Mouse (Mus musculus) neural tube, embryonic 14.5 days (tissue): ENCODE results near the gene Nup37. TPM values are rescaled to one million over a fixed set of nuclear protein-coding genes. Genes with fewer than 3 reads are reported as not detected.

Experiments
- ATAC-seq: fragments of 200-750 bp; cut with Nextera tagmentation; 2 replicates; pipeline ENCODE4 v1.8.0; 2017; ENCODE audit warnings: low read depth, mild to moderate bottlenecking, moderate TSS enrichment, moderate library complexity
- H3K27ac ChIP-seq: fragments of 300-500 bp; sonication (generic); 2 replicates; pipeline ENCODE4 v1.5.1; 2014; ENCODE audit warnings: low read depth, mild to moderate bottlenecking, control low read depth, low read length, moderate library complexity, mixed read lengths
- H3K27me3 ChIP-seq: fragments of 300-500 bp; sonication (generic); 2 replicates; pipeline ENCODE4 v1.6.1; 2014; ENCODE audit warnings: low read length; ENCODE audit not compliant: control insufficient read depth, insufficient read depth
- H3K36me3 ChIP-seq: fragments of 300-500 bp; sonication (generic); 2 replicates; pipeline ENCODE4 v1.6.1; 2014; ENCODE audit warnings: low read length, mixed read lengths; ENCODE audit not compliant: control insufficient read depth, insufficient read depth
- H3K4me1 ChIP-seq: fragments of 300-500 bp; sonication (generic); 2 replicates; pipeline ENCODE4 v1.6.1; 2014; ENCODE audit warnings: low read length; ENCODE audit not compliant: control insufficient read depth, insufficient read depth
- H3K4me2 ChIP-seq: fragments of 300-500 bp; sonication (generic); 2 replicates; pipeline ENCODE4 v1.6.1; 2014; ENCODE audit warnings: mild to moderate bottlenecking, low read depth, low read length, control low read depth
- H3K4me3 ChIP-seq: fragments of 300-500 bp; sonication (generic); 2 replicates; pipeline ENCODE4 v1.5.1; 2014; ENCODE audit warnings: low read depth, low read length, control low read depth, mixed read lengths
- H3K9ac ChIP-seq: fragments of 300-500 bp; sonication (generic); replicated peaks from 2 replicates; pipeline ENCODE4 v1.6.1; 2014; ENCODE audit warnings: low read depth, mild to moderate bottlenecking, control low read depth, low read length, mixed read lengths
- H3K9me3 ChIP-seq: fragments of 300-500 bp; sonication (generic); 2 replicates; pipeline ENCODE4 v1.6.1; 2016; ENCODE audit warnings: low read length; ENCODE audit not compliant: control insufficient read depth
- WGBS: fragments of 180-500 bp; shearing (Covaris S2); extraction: QIAGEN DNeasy Blood & Tissue Kit; methylation state at CpG from one replicate; pipeline ENCODE4 v1.1.7; 2014; 5-methylcytosine and 5-hydroxymethylcytosine counted together
- polyA plus RNA-seq: library from polyadenylated mRNA; unstranded; fragments of >200 nt; fragmentation: Nextera tagmentation; extraction: Ambion mirVana; gene quantifications from 2 replicates; pipeline ENCODE4 v1.2.1, GENCODE M21; 2014

Gene Nup37
- polyA plus RNA-seq, 1 experiment from 2014 or later: 23.6 TPM

DNA sequence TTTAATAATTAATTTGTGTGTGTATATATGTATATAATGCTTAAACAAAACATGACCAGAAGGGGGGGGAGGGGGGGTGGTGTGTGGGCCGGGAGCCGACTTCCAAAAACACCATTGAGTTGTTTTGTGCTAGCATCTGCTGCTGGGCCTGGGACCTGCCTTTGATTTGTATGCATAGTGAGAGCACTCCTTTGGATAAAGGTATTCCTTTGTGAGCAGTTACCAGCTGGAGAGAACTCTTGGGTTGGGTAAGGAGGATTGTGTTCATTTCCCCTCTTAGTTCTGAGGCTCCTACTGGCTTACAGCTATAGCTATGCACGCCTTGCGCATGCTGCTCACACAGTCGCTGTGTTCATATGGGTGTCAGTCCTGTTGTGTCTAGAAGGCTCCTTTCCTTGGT is 15.9 kb downstream of the Nup37 start:
- no peak for ATAC-seq

DNA sequence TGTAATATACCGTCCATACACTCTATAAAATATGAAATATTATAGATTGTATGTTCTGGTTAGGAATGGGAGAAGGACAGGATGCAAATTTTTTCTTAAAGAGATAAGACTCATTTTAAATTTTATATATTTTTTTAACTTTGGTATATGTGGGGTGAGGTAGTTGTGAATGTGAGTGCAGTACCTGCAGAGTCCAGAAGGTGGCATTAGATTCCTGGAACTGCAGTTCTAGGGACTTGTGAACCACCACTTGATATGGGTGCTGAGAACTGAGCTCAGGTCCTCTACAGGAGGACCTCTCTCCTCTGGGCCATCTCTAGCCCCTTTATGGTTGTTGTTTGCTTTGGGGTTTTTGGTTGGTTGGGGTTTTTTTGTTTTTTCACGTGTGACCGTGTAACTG is 19.4 kb downstream of the Nup37 start:
- H3K9ac ChIP-seq: no peak overlapping the region
- no peaks in the 10 kb centered on the region for H3K9me3 ChIP-seq
- no peak overlapping the region for H3K27ac ChIP-seq
- H3K27me3 ChIP-seq: no peaks in the 10 kb centered on the region
- no peak overlapping the region for H3K4me3 ChIP-seq
- WGBS: 96% methylated on average over 3 of the region's 3 CpGs
- ATAC-seq: no peak
- H3K4me2 ChIP-seq: no peak overlapping the region
- H3K36me3 ChIP-seq: peaks cover 1% of the 10 kb centered on the region; the same call in 1 of the 2 replicates
- no peaks in the 10 kb centered on the region for H3K4me1 ChIP-seq

More for the DNA sequence above, 15.9 kb downstream of the Nup37 start:
- H3K4me2 ChIP-seq: no peak overlapping the region
- H3K9me3 ChIP-seq: no peaks in the 10 kb centered on the region
- no peak overlapping the region for H3K9ac ChIP-seq
- H3K27me3 ChIP-seq: no peaks in the 10 kb centered on the region
- H3K27ac ChIP-seq: no peak overlapping the region
- peaks cover 3% of the 10 kb centered on the region; the same call in 1 of the 2 replicates for H3K36me3 ChIP-seq
- WGBS: 85% methylated on average over 5 of the region's 5 CpGs
- H3K4me1 ChIP-seq: no peaks in the 10 kb centered on the region
- no peak overlapping the region for H3K4me3 ChIP-seq

DNA sequence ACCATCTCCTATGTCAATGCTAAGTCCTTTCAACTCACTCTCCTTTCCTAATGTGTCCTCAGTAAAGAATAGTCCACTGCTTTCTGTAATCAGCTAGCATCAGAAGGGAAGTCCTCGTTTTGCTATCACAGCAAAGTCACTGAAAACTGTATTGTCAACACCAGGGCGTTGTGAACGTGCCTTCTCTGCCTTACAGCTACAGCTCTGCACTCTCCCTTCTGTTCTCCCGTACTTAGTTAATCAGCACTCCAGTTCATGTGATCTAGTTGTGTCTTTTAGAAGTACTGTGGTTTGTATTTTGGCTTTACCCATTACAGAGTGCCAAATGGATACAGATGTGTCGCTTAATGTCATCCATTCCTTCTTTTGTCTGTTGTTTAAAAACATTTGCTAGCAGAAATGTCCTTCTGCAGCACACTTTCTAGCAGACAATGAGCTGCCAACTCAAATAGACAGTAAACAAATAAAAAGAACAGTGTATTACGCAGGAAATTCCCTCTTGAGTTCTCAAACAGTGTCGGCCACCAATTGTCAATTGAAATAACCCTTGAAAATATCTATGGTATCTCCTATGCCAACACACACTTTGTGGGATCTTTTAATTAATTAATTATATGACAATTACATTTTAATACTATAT is 20.8 kb downstream of the Nup37 start:
- no peak for ATAC-seq
- H3K27me3 ChIP-seq: no peaks in the 10 kb centered on the region
- no peak overlapping the region for H3K27ac ChIP-seq
- no peak overlapping the region for H3K9ac ChIP-seq
- H3K4me2 ChIP-seq: no peak overlapping the region
- 87% methylated on average over 7 of the region's 7 CpGs for WGBS
- H3K36me3 ChIP-seq: no peaks in the 10 kb centered on the region
- no peak overlapping the region for H3K4me3 ChIP-seq
- no peaks in the 10 kb centered on the region for H3K9me3 ChIP-seq
- H3K4me1 ChIP-seq: no peaks in the 10 kb centered on the region

DNA sequence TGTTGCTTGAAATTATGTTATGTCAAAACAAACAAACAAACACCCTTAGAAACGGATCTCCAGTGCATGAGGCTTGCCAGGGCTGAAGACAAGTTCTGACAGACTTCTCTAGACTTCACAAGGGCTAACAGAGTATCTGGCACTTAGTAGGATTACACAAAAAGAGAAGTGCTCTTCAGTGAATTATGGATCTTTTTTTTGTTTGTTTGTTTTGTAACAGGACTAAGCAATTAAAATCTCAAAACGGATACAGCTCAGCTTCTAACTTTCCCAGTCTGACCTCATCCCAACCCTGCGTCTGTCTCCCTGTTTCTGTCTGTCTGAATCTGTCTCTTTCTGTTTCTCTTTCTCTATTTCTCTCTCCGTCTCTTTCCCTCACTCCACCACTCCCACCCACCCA is 53.7 kb downstream of the Nup37 start:
- H3K9ac ChIP-seq: no peak overlapping the region; the same call in 1 of the 2 replicates
- no peak overlapping the region for H3K27ac ChIP-seq
- peaks cover 3% of the 10 kb centered on the region; the same call in 1 of the 2 replicates for H3K4me1 ChIP-seq
- WGBS: 20% methylated on average over 4 of the region's 4 CpGs
- no peaks in the 10 kb centered on the region for H3K36me3 ChIP-seq
- H3K4me3 ChIP-seq: no peak overlapping the region; the same call in 1 of the 2 replicates
- H3K27me3 ChIP-seq: no peaks in the 10 kb centered on the region
- peak overlapping the region; percentile 63; the same call in 1 of the 2 replicates for H3K4me2 ChIP-seq
- peak; percentile 44 for ATAC-seq
- no peaks in the 10 kb centered on the region for H3K9me3 ChIP-seq

DNA sequence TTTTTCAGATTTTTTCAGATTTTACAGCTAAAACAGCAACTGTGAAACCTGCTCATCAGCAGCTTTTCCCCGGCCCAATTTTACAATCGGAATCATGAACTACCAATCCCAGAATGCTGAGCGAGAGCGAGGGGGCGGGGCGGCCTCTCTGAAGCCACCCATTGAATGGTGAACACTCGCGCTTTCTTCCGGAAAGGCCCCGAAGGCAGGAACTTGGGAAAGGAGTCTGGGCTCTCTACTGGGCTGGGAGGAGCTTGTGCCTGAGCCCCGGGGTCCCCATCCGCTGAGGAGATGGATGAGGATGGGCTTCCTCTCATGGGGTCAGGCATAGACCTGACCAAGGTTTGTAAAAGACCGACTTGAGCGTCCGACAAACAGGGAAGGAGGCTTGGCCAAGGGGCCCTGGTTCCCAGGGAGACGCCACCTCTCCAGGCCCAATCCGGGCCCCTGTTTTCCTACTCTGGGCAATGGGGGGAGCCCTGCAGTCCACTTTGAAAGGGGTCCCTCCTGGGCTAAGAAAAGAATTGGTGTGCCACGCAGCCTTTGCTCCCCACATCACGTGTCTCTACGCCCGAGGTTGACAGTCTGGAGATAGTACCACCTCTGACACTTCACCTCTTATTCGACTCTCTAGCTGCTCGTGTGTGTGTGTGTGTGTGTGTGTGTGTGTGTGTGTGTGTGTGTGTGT is 54.3 kb downstream of the Nup37 start, which contains the start of gene Washc3:
Gene Washc3 (plus strand): TSS at position 143 of the 688 bp plus-strand sequence.
- Histone ChIP-seq H3K9ac (peak within 1 kb of the TSS; percentile 62), H3K27me3 (no peaks in the 10 kb centered on the region), H3K4me1 (peaks cover 3% of the 10 kb centered on the region; the same call in 1 of the 2 replicates), H3K36me3 (no peaks in the 10 kb centered on the region), H3K27ac (peak within 1 kb of the TSS; percentile 76), H3K4me3 (peak within 1 kb of the TSS; percentile 60), H3K9me3 (no peaks in the 10 kb centered on the region), H3K4me2 (peak within 1 kb of the TSS; percentile 63)
- ATAC-seq: peak; percentile 100
- 3% methylated on average over 23 of the region's 23 CpGs for WGBS

DNA sequence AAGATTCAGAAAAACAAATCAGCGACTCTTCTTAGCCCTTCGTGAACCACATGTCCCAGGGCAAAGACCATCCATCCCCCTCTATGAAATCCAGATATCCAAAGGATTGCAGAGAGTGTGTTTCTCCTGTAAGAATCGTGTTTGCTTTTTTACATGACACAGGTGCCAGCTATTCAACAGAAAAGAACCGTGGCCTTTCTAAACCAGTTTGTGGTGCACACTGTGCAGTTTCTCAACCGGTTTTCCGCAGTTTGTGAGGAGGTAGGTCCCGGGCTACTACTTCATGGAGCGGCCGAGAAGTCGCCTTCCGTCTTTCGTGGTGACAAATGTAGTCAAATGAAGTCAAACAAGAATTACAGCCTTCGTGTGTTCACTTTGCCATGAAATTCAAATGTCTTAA is 54.9 kb downstream of the Nup37 start:
- 76% methylated on average over 13 of the region's 13 CpGs for WGBS
- peaks cover 3% of the 10 kb centered on the region; the same call in 1 of the 2 replicates for H3K4me1 ChIP-seq

DNA sequence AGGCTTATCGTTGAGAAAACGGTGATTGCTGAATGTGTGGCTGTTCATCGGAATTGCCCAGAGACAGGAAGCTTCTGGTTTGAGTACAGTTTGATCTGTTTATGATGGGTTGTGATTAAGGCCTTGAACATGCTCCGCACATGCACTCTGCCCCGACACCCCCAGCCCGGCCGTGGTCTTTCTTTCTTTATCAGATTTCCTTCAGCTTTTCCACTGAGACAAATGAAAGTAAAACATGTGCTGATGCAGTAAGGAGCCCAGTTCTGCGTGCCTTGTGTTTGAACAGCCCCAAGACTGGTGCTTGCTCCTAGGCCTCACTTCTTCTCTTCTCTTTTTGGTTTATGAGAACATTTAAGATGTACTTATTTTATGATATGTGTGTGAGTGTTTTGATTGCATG is 55.8 kb downstream of the Nup37 start:
- WGBS: 96% methylated on average over 8 of the region's 8 CpGs
- Histone ChIP-seq H3K4me2 (no peak overlapping the region), H3K27ac (no peak overlapping the region), H3K4me3 (no peak overlapping the region), H3K9ac (no peak overlapping the region), H3K9me3 (no peaks in the 10 kb centered on the region), H3K4me1 (peaks cover 3% of the 10 kb centered on the region; the same call in 1 of the 2 replicates), H3K27me3 (no peaks in the 10 kb centered on the region), H3K36me3 (no peaks in the 10 kb centered on the region)
- no peak for ATAC-seq

More for the DNA sequence above, 54.9 kb downstream of the Nup37 start:
- no peak for ATAC-seq
- Histone ChIP-seq H3K4me2 (peak overlapping the region; percentile 63), H3K36me3 (no peaks in the 10 kb centered on the region), H3K9ac (peak overlapping the region; percentile 62), H3K27me3 (no peaks in the 10 kb centered on the region), H3K9me3 (no peaks in the 10 kb centered on the region), H3K27ac (no peak overlapping the region), H3K4me3 (peak overlapping the region; percentile 60)

DNA sequence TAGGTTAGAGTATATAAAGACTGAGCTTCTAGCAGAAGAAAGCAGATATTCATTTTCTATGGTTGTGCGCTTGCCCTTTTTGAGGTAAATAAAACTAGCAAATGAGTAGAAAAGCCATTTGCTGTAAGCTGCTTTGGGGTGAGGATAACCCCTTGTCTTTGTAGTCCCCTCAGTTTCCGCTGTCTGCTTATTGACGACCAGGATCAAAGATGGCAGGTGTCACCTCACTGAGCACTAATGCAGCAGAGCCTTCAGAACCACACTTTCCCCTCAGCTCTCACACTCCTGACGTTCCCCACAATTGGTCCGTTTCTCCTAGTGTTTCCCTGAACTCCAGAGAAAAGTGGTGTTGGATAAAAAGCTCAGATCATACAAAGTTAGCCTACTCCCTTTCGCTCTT is 56.4 kb downstream of the Nup37 start:
- peaks cover 3% of the 10 kb centered on the region; the same call in 1 of the 2 replicates for H3K4me1 ChIP-seq
- ATAC-seq: no peak
- H3K9me3 ChIP-seq: no peaks in the 10 kb centered on the region
- H3K36me3 ChIP-seq: no peaks in the 10 kb centered on the region
- 92% methylated on average over 6 of the region's 6 CpGs for WGBS
- H3K9ac ChIP-seq: no peak overlapping the region
- H3K4me2 ChIP-seq: no peak overlapping the region
- no peak overlapping the region for H3K4me3 ChIP-seq
- no peaks in the 10 kb centered on the region for H3K27me3 ChIP-seq
- no peak overlapping the region for H3K27ac ChIP-seq

DNA sequence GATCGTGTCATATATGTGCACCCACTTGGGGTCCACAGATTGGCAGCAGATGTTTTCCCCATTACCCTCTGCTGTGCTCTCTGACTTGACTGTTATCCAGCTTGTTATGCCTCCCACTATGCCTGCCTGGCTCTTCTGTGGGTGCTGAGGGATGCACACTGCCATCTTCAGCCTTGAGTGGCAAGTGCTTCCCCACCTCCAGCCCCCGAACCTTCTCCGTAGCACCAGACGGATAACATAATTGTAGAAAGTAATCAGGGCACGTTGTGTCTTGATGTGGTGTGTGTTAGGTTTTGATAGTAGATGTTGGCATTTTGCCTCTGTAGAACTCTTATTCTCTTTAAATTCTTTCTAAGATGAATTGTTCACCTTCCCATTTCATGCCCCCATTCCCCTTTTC is 65.9 kb downstream of the Nup37 start:
- Histone ChIP-seq H3K4me3 (no peak overlapping the region), H3K9ac (no peak overlapping the region), H3K27ac (no peak overlapping the region), H3K4me2 (no peak overlapping the region), H3K9me3 (no peaks in the 10 kb centered on the region), H3K36me3 (0 out of 2 replicates have a peak, but pooled peaks cover 4% of the 10 kb centered on the region), H3K4me1 (no peaks in the 10 kb centered on the region), H3K27me3 (no peaks in the 10 kb centered on the region)
- WGBS: 94% methylated on average over 5 of the region's 5 CpGs
- ATAC-seq: no peak
